Mouse (Mus musculus): ENCODE results near the gene Cox14. TPM values are rescaled to one million over a fixed set of nuclear protein-coding genes. Genes with fewer than 3 reads are reported as not detected.

The Cox14 gene
- polyA plus RNA-seq, 1 experiment from 2014 or later = 145 TPM

- Histone ChIP-seq H3K36me3 (ENCODE audit: insufficient read depth) (peaks cover 22% of the 10 kb centered on the region), H3K4me1 (ENCODE audit: insufficient read depth) (peaks cover 11% of the 10 kb centered on the region), H3K27ac (ENCODE audit: low read depth) (no peak overlapping the region), H3K4me3 (ENCODE audit: low read depth, low read length) (no peak overlapping the region), H3K9ac (no peak overlapping the region), H3K9me3 (ENCODE audit: low read depth, low read length) (no peaks in the 10 kb centered on the region), H3K27me3 (ENCODE audit: insufficient read depth, low read length) (no peaks in the 10 kb centered on the region), H3K4me2 (no peak overlapping the region)
- DNase-seq = no peak
- no peak for ATAC-seq (ENCODE audit: insufficient read depth)
- 93% methylated on average over 12 of the region's 12 CpGs for WGBS
- no peak for TF ChIP-seq CTCF (IDR thresholded peaks at IDR 0.05; ENCODE audit: low read depth)
Measured at GRCm38 (mm10) chr15:99727525-99727924, 2.1 kb downstream of the Cox14 start.

GRCm38 (mm10) chr15:99728211-99728610 lies 2.8 kb downstream of the Cox14 start:
- DNase-seq = no peak
- Histone ChIP-seq H3K27ac (ENCODE audit: low read depth) (no peak overlapping the region), H3K4me3 (ENCODE audit: low read depth, low read length) (no peak overlapping the region), H3K27me3 (ENCODE audit: insufficient read depth, low read length) (no peaks in the 10 kb centered on the region), H3K9me3 (ENCODE audit: low read depth, low read length) (no peaks in the 10 kb centered on the region), H3K4me2 (no peak overlapping the region), H3K36me3 (ENCODE audit: insufficient read depth) (peaks cover 26% of the 10 kb centered on the region), H3K9ac (no peak overlapping the region), H3K4me1 (ENCODE audit: insufficient read depth) (peaks cover 10% of the 10 kb centered on the region)
- no peak for TF ChIP-seq CTCF (IDR thresholded peaks at IDR 0.05; ENCODE audit: low read depth)
- ATAC-seq (ENCODE audit: insufficient read depth) = no peak
- WGBS = 90% methylated on average over 5 of the region's 5 CpGs

GRCm38 (mm10) chr15:99729056-99729783 lies 3.8 kb downstream of the Cox14 start:
- H3K4me3 ChIP-seq (ENCODE audit: low read depth, low read length) = no peak overlapping the region
- no peak for DNase-seq
- ATAC-seq (ENCODE audit: insufficient read depth) = no peak
- TF ChIP-seq CTCF (IDR thresholded peaks at IDR 0.05; ENCODE audit: low read depth) = no peak
- peaks cover 3% of the 10 kb centered on the region for H3K4me1 ChIP-seq (ENCODE audit: insufficient read depth)
- H3K27ac ChIP-seq (ENCODE audit: low read depth) = no peak overlapping the region
- WGBS = 97% methylated on average over 3 of the region's 4 CpGs
- H3K27me3 ChIP-seq (ENCODE audit: insufficient read depth, low read length) = no peaks in the 10 kb centered on the region
- H3K4me2 ChIP-seq = no peak overlapping the region
- no peak overlapping the region for H3K9ac ChIP-seq
- peaks cover 33% of the 10 kb centered on the region for H3K36me3 ChIP-seq (ENCODE audit: insufficient read depth)
- H3K9me3 ChIP-seq (ENCODE audit: low read depth, low read length) = no peaks in the 10 kb centered on the region

DNA sequence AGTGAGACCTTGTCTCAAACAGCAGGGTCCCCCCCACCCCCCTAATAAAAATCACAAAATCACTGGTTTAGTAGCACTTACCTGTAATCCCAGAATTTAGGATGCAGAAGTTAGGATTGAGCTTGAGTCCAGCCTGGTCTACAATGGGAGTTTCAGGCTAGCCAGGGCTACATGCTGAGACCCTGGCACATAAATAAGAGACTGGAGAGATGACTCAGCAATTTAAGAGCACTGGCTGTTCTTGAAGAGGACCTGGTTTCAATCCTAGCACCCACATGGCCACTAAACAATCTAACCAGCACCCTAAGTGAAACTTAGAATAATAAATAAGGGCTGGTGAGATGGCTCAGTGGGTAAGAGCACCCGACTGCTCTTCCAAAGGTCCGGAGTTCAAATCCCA lies 5.7 kb downstream of the Cox14 start:
- Histone ChIP-seq H3K27ac (ENCODE audit: low read depth) (no peak overlapping the region), H3K27me3 (ENCODE audit: insufficient read depth, low read length) (no peaks in the 10 kb centered on the region), H3K4me1 (ENCODE audit: insufficient read depth) (peaks cover 3% of the 10 kb centered on the region), H3K9me3 (ENCODE audit: low read depth, low read length) (no peaks in the 10 kb centered on the region), H3K4me3 (ENCODE audit: low read depth, low read length) (no peak overlapping the region), H3K36me3 (ENCODE audit: insufficient read depth) (peaks cover 51% of the 10 kb centered on the region), H3K4me2 (no peak overlapping the region), H3K9ac (no peak overlapping the region)
- no peak for ATAC-seq (ENCODE audit: insufficient read depth)
- 96% methylated on average over 2 of the region's 2 CpGs for WGBS
- no peak for DNase-seq
- TF ChIP-seq CTCF (IDR thresholded peaks at IDR 0.05; ENCODE audit: low read depth) = no peak

DNA sequence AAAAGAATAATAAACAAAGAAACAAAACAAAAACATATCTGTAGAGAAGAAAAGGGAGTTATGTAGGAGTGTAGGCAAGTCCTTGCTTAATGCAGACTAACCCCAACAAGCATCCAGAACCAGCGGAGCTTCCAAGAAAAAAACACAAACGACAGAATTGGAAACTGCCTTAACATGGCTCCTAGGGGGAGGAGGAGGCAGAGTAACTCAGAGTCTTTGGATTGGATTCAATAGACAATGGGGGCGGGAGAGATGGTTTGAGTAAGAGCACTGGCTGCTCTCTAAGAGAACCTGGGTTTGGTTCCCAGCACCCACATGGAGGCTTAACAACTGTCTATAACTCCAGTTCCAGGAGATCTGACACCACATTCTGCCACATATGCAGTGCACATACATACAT lies 6.3 kb downstream of the Cox14 start:
- peaks cover 56% of the 10 kb centered on the region for H3K36me3 ChIP-seq (ENCODE audit: insufficient read depth)
- no peak overlapping the region for H3K4me2 ChIP-seq
- no peak for DNase-seq
- WGBS = 89% methylated on average over 3 of the region's 3 CpGs
- H3K4me1 ChIP-seq (ENCODE audit: insufficient read depth) = peaks cover 1% of the 10 kb centered on the region
- H3K9me3 ChIP-seq (ENCODE audit: low read depth, low read length) = no peaks in the 10 kb centered on the region
- no peaks in the 10 kb centered on the region for H3K27me3 ChIP-seq (ENCODE audit: insufficient read depth, low read length)
- no peak for TF ChIP-seq CTCF (IDR thresholded peaks at IDR 0.05; ENCODE audit: low read depth)
- no peak for ATAC-seq (ENCODE audit: insufficient read depth)
- H3K4me3 ChIP-seq (ENCODE audit: low read depth, low read length) = no peak overlapping the region
- H3K9ac ChIP-seq = no peak overlapping the region
- no peak overlapping the region for H3K27ac ChIP-seq (ENCODE audit: low read depth)

GRCm38 (mm10) chr15:99733186-99733585 lies 7.8 kb downstream of the Cox14 start:
- Histone ChIP-seq H3K27me3 (ENCODE audit: insufficient read depth, low read length) (no peaks in the 10 kb centered on the region), H3K9me3 (ENCODE audit: low read depth, low read length) (no peaks in the 10 kb centered on the region), H3K36me3 (ENCODE audit: insufficient read depth) (peaks cover 58% of the 10 kb centered on the region), H3K4me3 (ENCODE audit: low read depth, low read length) (no peak overlapping the region), H3K4me1 (ENCODE audit: insufficient read depth) (no peaks in the 10 kb centered on the region), H3K27ac (ENCODE audit: low read depth) (no peak overlapping the region), H3K4me2 (no peak overlapping the region), H3K9ac (no peak overlapping the region)
- TF ChIP-seq CTCF (IDR thresholded peaks at IDR 0.05; ENCODE audit: low read depth) = no peak
- 93% methylated on average over 5 of the region's 5 CpGs for WGBS
- ATAC-seq (ENCODE audit: insufficient read depth) (no peak), DNase-seq (no peak)

- Histone ChIP-seq H3K27ac (ENCODE audit: low read depth) (no peak overlapping the region), H3K27me3 (ENCODE audit: insufficient read depth, low read length) (no peaks in the 10 kb centered on the region), H3K4me3 (ENCODE audit: low read depth, low read length) (no peak overlapping the region), H3K9me3 (ENCODE audit: low read depth, low read length) (no peaks in the 10 kb centered on the region), H3K4me1 (ENCODE audit: insufficient read depth) (no peaks in the 10 kb centered on the region), H3K9ac (no peak overlapping the region), H3K36me3 (ENCODE audit: insufficient read depth) (peaks cover 69% of the 10 kb centered on the region), H3K4me2 (no peak overlapping the region)
- no peak for TF ChIP-seq CTCF (IDR thresholded peaks at IDR 0.05; ENCODE audit: low read depth)
- no peak for DNase-seq
- no peak for ATAC-seq (ENCODE audit: insufficient read depth)
- 89% methylated on average over 2 of the region's 2 CpGs for WGBS
Measured at GRCm38 (mm10) chr15:99735631-99736030, 10.2 kb downstream of the Cox14 start.

Measured in lung, embryonic 14.5 days (tissue).